Mouse (Mus musculus) Muller cell, postnatal 12 days (primary cell): ENCODE results near the gene Cacng8.

Experiments
- DNase-seq: peaks from one replicate; pipeline ENCODE4 v3.0.0-alpha.2; 2015; ENCODE audit errors: inconsistent ontology term

Cacng8 gene

DNA sequence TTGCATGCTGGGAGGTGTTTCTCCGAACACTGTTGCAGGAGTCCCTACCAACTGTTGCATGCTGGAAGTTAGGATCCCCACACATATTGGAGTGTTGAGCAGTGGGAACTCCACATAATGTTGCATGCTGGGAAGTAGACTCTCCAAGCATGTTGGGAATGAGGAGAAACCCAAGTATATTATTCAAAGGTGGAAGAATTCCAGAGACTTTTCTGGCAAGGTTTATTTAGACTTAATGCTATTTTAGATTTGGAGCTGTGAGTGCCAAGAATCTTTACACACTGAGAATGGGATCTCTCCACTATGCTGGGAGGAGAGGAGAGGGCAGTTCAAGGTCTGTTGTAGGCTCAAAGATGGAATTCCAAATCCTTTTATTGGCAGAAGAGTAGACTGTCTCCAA, 41.6 kb downstream of the Cacng8 start:
- DNase-seq = no peak

DNA sequence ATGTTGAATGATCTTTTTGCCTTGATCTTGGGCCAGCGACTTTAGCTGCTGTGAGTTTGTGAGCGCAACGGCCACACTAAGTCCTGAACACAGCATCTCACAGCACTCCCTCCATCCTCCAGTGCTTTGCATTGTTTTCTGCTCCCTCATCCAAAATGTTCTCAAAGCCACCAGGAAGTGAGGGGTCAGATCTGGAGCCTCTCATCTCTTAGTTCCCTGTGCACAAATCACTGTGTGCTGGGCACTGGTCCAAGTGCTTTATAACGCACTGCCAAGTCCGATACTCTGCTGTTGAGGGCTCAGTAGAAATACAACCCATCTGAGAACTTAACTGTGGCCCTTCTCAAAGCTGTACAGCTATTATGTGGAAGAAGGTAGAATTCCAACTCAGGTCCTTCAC, 47.5 kb downstream of the Cacng8 start:
- peak; percentile 39 for DNase-seq

DNA sequence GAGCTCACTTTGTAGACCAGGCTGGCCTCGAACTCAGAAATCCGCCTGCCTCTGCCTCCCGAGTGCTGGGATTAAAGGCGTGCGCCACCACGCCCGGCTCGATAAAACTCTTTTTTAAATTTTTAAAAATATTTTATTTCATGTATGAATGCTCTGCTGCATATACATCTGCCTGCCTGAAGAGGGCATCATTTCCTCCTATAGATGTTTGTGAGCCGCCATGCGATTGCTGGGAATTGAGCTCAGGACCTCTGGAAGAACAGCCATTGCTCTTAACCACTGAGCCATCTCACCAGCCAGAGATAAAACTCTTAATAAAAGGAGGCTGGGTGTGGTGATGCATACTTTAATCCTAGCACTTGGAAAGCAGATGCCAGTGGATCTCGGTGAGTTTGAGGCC, 49.5 kb downstream of the Cacng8 start:
- DNase-seq = no peak

DNA sequence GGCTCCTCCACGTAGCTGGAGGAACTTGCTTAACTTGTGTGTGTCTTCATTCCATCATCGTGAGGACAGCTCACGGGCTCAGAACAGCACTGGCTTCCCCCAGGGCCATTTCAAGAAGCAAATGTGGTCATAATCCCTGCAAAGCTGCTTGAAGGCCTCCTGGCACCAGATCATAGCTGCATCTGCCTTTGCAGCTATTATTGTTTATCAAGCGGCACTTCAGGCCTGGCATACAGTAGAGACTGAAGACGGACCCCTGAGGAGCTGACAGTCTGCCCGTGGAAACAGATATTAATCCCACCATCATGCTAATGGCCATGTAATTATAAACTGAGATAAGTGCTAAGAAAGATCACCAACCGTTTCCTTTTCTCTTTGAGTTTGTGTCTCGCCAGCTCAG, 50.0 kb downstream of the Cacng8 start:
- no peak for DNase-seq

DNA sequence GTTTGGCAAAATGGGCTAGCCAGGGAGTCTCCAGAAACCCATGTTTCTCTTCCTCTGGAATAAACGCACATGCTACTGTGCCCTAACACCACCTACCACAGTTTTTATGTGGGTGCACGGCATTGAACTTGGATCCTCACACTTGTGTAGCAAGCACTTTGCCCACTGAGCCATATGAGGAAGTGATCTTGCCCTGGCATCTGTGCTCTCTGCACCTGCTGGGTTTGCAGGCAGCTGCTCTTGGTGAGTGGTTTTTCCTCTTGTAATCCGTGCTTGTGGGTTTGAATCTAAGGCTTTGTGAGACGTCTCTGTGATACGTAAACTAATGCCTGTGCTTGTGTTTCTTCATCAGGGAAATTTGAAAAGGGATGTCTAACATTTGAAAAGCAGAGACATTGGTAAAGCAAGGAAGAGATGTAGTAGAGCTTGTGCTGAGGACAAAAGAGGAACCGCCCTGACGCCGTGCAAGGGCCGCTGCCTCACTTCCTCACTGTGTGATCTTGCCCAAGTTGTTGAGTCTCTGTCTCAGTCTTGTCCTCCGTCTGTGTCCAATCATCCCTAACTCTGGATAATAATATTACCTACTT, 52.1 kb downstream of the Cacng8 start:
- no peak for DNase-seq

DNA sequence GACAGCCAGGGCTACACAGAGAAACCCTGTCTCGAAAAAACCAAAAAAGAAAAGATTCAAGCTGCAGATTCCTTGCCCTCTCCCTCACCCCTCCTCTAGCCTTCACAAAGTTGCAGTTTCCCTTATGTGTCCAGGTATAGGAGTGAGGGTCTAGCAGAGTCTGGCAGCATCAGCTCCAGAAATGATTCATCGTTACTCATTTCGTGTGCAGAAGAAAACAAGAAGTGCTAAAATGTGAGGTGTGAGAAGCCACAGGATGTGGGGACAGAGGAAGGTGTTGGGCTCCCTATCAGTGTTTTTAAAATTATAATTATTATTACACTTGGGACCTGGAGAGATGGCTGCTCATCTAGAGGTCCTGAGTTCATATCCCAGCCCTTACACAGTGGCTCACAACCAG, 54.2 kb downstream of the Cacng8 start:
- no peak for DNase-seq

DNA sequence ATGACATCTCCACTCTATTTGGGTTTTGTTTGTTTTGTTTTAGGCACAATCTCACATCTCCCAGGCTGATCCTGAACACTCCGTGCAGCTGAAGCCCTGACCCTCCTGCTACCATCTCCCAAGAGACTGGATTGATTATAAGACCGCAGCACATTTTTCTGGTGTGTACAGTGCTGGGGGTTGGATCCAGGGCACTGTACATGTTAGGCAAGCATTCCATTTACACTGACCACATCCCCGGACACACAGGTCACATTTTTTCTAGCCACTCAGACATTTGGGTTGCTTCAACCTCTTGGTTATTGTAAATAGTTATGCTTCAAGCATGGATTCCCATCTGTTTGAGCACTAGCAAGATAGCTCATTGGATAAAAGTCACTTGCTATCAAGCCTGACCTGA, 56.1 kb downstream of the Cacng8 start:
- no peak for DNase-seq

DNA sequence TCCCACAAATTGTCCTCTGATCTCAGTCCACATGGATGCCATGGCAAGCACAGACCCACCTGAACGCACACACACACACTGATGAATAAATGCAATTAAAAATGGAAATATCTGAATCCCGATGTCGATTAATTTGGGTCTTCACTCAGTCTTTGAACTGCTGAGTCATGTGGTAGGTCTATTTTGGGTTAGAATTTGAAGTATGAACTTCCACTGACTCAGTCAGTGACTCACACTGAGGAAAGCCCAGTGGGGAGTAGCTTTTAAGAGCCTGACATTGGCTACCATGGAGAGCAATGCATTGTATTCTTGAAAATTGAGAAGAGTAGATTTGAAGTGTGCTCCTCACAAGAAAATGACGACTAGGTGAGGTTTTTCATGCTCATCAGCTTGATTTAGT, 56.5 kb downstream of the Cacng8 start:
- DNase-seq = peak; percentile 84

DNA sequence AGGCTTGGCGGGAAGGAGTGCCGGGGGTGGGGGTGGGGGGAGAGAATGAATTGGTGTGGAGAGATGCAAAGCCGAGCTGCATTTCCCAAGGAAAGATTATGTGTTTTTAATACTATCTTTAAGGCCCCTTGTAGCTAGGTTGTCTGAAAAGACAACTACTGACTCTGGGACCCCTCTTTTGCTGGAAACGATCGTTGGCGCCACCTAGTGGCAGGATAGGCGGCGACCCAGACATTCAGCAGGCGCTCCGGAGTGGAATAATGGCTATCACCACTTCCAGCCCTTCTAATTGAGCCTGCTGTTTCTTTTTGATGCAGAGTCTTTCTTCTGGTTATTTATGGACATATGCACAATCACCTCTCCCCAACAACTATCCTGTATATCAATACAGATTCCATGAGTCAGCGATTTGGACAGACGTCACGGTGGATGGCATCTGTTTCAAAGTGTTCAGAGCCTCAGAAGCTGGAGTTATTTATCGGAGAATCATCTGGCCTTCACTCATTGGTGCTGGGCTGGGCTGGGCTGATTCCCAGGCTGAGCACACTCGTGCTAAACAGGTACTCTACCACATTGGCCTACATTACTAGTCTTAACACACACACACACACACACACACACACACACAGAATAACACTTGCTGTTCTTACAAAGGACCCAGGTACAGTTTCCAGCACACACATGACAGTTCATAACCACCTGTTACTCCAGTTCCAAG, 58.4 kb downstream of the Cacng8 start:
- DNase-seq = peak; percentile 63

DNA sequence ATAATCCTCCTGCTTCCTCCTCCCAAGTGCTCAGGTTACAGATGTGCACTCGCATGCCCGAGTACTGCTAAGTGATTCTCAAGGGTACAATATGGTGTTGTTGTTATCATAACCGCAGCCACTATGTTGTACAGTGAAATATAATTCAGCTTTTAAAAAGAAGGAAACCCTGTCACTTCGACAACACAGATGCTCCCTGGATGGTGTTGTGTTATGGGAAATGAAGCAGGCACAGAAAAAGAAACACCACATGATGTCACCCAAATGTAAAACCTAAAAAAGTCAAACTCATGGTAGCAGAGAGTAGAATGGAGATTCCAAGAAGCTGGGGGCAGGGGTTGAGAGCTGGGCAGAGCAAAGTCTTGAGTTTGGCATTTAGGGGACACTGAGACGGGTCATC, 60.2 kb downstream of the Cacng8 start:
- DNase-seq = no peak

DNA sequence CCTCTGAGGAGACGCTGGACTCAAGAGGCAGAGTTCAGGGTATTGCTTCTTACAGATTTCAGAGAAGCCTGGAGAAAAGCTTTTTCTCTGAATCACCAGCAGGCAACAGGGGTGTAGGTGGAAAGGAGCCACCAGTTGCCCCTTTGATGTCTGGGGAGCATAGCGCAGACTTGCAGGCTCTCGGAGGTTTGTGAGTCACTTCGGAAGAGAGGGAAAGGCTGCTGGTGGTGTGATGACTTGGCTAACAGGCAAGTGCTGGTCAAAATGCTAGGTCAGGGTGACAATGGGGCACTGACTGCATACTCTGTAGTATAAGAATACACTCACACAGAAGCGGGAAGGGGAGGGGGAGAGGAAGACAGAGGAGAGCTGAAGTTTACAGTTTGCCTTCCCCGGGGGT, 60.7 kb downstream of the Cacng8 start:
- peak; percentile 27 for DNase-seq

DNA sequence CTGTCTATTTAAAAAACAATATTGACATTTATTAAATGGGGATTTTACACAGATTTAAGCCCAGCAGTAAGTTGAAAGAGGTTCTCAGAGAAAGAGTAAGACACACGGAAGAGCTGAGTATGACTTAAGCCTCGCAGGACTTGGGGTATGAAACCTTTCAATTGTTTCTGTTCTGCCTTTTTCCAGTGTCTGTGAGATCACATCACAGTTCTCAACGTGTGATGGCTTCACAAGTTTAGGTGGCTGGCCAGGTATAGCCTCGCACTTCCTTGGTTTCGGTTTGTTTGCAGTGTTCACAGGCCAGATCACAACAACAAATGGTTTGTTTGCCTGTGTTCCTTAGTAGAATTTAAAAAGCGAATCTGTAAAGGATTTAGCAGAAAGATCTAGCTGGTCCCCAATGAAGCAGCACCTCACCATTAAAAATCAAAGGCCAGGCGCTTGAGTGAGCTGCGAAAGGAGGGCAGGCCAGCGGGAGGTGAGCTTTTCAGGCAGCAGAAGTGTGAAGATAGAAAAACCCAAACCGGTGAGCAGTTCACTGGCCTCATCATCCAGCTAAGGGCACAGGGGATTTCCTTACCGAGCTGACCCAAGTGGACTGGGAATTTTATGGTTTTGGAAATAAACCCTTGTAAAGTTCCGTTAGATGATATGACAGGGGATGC, 62.5 kb downstream of the Cacng8 start:
- DNase-seq = no peak

DNA sequence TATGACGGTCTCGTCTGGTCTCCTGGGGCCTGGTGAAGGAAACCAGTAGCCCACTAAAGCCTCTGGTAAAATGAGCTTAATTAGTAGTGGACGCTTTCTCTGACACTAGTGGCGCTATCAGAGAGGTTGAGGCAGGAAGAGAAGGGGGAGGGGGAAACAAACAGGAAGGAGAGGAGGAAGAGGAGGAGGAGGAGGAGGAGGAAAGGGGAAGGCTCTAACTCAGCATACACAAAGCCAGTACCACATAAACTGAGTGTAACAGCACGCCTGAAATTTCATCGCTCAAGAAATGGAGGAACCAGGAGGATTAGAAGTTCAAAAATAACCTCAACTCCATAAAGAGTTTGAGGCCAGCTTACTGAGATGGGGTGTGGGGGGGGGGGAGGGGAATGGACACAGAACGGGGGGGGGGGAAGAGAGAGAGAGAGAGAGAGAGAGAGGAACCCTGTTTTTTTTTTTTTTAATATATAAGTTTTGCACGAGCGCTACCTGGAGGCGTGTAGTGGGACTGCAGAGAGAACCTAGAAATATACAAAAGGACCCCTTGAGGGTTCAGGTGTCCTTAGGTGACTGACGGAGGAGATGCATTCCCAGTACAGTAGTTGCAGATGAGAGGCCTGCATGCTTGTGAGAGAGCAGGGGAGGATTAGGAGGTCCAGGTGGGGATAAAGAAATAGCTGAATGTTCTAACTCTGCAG, 63.2 kb downstream of the Cacng8 start:
- DNase-seq = no peak

DNA sequence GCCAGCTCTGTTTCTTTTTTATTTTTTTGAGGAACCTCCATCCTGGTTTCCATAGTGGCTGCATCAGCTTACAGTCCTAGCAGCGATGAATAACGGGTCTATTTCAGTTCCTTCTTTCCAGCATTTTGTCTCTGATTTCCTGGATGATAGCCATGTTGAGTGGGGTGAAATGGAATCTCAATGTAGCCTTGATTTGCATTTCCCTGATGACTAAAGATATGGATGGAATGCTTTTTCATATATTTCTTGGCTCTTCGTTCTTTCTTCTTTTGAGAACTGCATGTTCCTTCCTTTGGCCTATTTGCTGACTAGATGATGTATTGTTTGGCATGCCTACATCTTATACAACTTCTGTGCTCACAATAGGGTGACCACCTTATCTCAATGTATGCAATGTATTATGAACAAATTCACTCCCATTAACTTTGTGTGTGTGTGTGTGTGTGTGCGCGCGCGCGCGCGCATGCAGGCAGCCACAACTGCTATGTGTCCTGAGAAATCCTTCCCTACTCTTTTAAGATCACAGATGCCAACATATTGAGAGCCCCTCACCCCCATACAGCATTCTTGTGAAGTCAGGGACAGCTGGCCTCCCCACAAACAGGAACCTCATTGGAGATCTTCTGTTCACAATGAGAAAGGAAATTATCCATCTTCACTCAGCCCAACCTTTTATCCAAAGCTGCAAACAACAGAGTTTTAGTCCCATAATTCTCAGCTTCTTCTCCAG, 66.8 kb downstream of the Cacng8 start:
- DNase-seq = no peak

DNA sequence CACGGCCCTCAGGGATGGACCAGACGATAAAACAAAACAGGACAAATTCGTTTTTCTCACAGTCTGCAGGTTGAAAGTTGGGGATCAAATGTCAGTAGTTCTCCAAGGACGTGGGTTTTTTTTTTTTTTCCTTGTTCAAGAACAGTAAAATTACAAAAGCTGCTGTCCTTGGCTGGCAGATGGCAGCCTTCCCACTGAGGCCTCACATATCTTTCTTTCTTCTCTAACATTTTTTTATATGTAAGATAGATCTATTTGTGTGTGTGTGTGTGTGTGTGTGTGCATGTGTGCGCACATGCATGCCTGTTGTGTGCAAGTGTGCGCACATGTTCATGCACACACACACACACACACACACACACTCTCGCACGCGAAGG, 67.3 kb downstream of the Cacng8 start:
- no peak for DNase-seq

DNA sequence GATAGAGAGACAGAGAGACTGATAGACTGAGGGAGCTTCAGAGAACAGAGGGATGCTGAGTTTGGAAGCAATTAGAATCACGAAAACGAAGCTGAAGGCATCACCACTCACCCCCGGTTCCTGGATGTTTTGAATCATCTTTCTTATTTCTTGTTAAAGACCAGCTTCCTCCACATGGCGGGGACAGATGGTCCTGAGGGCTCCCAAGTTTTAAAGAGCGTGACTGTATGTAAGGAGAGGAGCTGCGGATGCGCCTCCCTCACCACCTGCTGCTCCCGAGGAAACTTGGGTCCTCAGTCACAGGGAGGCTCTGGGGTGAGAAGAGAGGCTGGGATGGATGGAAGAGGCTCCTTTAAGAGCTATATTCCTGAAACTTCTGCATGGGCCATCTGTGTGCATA, 69.8 kb downstream of the Cacng8 start:
- no peak for DNase-seq

DNA sequence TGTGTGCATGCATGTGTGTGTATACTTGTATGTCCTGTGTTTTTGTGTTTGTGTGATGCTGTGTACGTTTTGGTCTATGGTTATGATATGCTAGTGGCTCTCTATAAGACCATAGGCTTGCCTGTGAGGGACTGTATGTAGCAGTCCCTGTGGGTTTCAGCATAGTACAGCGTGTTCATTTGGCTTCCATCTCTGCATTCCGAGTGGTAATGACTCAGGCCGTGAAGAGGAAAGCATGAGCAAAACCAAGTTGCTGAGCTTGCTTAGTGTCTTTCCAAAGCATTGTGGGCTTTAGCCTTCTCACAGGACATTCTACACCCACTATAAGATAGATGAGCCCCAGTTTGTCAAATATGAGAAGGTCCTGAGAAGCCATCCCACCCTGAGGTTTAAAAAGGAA, 72.8 kb downstream of the Cacng8 start:
- no peak for DNase-seq
